Mouse (Mus musculus): ENCODE measurements around the gene Spag7.

Spag7 gene

DNA sequence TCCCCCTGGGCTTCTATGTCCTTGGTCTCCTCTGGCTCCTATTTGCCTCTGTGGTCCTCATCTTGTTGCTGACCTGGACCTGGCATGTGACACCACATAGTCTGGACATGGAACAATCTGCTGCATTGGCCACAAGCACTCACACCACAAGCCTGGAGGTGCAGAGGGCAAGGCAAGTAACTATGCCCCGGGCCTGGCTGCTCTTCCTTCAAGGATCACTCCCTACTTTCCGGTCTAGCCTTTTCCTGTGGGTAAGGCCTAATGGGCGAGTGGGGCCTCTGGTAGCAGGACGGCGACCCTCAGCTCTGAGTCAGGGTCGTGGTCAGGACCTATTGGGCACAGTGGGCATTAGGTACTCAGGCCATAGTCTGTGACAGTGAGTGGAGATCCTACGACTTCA lies 28.0 kb downstream of the Spag7 start:
- no peak for DNase-seq (ENCODE audit: low spot score)

GRCm38 (mm10) chr11:70639976-70640375 lies 29.2 kb downstream of the Spag7 start:
- no peak for DNase-seq (ENCODE audit: low spot score)

DNA sequence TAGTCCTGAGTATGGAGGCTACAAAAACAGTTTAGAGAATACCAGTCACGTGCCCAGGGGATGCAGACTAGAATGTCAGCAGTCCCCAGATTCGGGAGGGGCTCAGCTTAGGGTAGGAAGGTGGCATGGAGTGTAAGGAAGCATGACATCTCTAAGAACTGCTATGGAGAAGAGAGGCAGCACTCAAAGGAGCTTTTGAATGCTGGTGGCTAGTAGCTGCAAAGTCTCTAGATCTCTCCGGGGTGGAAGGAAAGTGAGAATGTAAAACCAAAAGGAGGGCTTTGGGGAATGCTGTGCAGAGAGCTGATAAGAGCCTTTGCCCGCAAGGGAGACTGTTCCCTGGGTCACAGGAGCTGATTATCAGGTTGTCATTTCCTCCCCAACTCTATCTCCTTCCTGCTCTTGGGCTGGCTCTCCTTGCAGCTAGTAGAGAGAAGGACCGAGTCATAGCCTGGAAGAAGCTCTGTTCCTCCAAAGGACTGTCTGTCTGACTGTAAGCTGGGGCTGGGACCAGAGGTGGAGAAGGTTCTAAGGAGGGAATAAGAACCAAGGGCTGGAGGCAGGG lies 30.4 kb downstream of the Spag7 start, which contains the start of gene Gp1ba:
TSS of gene Gp1ba (plus strand) at position 409 of the 565 bp plus-strand sequence.
- DNase-seq (ENCODE audit: low spot score): no peak

GRCm38 (mm10) chr11:70638293-70638692 lies 30.9 kb downstream of the Spag7 start:
- DNase-seq (ENCODE audit: low spot score): no peak

DNA sequence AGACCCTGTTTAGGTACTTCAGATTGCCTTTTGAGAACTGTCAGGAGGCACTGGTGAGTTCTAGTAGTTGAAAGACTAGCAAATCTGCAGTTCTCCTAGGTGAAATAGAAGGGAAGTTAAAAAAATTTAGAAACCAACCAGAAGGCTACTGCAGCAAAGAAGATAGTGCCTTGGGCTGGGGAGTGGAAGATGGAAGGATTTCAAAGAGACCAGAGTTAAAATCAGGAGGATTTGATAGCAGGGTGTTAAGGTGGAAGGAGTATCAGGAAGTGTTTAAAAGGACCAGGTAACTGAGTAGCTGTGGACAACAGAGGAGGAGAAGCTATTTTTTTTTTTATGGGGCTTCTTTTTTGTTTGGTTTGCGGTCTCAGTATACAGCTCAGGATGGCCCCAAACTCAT lies 31.5 kb downstream of the Spag7 start:
- DNase-seq (ENCODE audit: low spot score): no peak

DNA sequence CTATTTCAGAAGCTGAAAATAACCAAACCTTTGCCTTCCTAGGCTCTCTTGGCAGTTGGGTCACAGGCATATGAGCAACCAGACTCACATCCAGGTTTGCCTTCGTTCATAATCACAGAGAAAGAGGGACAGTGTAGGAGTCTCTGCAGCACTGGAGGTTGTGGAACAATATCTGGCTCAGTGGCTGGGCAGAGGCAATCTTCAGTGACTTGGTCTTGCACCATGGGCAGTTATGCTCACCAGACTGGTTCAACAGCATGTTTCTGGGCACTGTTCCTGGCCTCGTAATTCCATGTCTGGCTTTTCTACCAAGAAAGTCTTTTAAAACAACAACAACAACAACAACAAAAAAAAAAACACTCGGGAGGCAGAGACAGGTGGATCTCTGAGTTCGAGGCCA lies 33.6 kb downstream of the Spag7 start:
- DNase-seq (ENCODE audit: low spot score): no peak

DNA sequence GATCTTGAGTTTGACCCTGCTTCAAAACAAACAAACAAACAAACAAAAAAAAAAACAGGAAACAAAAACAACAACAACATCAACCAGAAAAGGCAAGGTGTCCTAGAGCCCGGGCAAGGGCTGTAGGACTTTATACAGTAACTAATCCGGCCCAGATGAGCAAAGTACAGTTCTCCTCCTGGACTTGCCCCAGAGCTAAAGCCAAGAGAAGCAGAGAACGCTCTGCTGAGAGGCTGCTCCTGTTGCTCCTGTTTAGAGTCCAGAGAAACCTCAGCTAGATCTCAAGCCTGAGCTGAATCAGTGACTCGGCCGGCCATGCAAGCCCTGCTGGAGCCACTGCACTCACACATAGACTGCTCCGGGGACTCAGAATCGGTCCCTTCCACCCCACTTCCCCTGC lies 39.1 kb downstream of the Spag7 start:
- no peak for DNase-seq (ENCODE audit: low spot score)

GRCm38 (mm10) chr11:70629557-70629956 lies 39.7 kb downstream of the Spag7 start:
- DNase-seq (ENCODE audit: low spot score): no peak

- no peak for DNase-seq (ENCODE audit: low spot score)
Measured at GRCm38 (mm10) chr11:70628431-70628830, 40.8 kb downstream of the Spag7 start.

DNA sequence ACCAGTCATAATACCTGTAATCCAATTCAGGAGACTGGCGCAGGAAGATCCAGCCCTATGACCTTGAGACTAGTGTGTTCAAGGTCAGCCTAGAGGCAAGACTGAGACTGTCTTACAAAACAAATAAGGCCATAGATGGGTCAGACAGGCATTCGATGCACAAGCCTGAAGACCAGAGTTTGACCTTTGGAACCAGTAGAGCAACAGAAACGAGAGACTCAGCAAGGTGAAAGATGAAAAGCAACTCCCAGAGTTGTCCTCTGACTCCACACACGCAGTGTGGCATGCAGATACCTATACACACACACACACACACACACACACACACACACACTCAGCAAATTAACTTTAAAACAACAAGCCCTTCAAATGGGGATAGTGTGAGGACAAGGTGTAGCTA lies 42.3 kb downstream of the Spag7 start:
- no peak for DNase-seq (ENCODE audit: low spot score)

GRCm38 (mm10) chr11:70625473-70625872 lies 43.7 kb downstream of the Spag7 start:
- DNase-seq (ENCODE audit: low spot score): peak; percentile 78

DNA sequence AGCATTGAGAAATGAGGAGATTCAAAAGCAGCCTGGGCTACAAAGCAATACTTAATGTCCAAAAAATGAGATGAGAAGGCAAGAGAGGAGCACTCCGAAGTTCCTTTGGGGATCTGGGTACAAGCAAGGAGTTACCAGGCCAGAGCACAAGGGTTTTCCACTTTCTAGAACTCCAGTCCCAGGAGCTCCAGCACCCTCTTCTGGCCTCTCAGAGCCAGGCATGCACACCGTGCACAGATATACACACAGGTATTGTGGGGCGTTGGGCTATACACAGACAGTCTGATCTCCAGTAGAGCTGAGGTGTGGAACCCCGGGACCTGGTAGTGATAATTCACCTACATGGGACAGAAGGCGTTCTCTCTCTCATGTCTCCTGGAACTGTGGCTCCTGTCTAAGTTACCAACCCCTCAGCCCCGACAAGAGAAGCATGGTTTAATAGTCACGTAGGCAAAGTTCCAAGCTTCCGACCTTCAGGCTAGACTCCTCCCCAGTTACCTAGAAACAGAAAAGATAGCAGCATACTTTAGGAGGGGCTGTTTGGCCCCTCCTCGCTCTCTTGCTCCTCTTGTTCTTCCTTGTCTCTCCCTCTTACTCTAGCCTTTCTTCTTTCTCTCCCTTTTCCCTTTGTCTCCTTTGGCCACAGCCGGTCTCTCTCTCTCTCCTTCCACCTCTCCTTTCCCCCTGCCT lies 46.0 kb downstream of the Spag7 start:
- no peak for DNase-seq (ENCODE audit: low spot score)

GRCm38 (mm10) chr11:70621972-70622814 lies 47.0 kb downstream of the Spag7 start:
- no peak for DNase-seq (ENCODE audit: low spot score)

DNA sequence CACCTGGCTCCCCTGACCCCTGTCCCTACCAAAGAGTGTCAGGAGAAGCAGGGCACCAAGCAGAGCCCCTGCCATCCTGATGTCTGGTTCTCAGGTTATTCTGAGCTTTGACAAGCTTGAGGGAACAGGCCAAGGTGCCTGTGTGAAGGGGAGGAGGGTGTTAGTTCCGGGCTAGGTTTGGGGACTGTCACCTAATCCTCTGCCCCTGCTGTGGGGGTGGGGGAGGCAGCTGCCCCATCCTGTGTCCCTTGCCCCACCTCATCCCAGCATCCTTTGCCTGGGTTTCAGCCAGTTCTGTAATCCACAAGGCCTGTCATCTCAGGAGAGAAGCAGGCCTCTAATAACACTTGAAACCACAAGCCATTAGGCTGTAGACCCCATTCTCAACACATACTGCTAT lies 50.1 kb downstream of the Spag7 start, which contains the start of gene Chrne:
TSS of gene Chrne (minus strand) at position 116 of the 400 bp plus-strand sequence.
- no peak for DNase-seq (ENCODE audit: low spot score)

- DNase-seq (ENCODE audit: low spot score): no peak
Measured at GRCm38 (mm10) chr11:70615516-70616093, 53.6 kb downstream of the Spag7 start, which contains the start of gene 4930544D05Rik. TSS of gene 4930544D05Rik (plus strand) at chr11:70615848.

GRCm38 (mm10) chr11:70615074-70615473 lies 54.1 kb downstream of the Spag7 start:
- peak; percentile 71 for DNase-seq (ENCODE audit: low spot score)

Data from testis, postnatal 10 days (tissue).